Mouse (Mus musculus): ENCODE measurements around the gene Twist1.

DNA sequence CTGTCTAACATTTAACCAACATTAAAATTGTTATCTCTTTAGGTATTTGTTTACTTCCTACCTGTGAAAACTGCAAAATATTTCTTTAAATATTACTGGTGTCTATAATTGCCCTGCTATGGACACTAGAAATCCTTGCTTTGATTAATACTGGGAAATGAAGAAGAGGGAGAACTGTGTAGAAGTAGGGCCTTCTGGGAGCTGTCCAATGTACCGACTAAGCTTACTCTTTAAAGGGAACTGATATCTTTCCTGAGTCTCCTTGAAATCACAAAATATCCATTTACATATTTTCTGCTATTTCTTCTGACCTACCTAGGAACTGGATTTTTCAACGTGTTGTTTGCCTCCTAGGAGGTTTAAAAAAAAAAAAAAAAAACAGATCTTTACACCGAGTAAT, 30.7 kb upstream of the Twist1 start:
- TF ChIP-seq POLR2A (IDR thresholded peaks at IDR 0.05; ENCODE audit: extremely low read depth, insufficient read depth, low read length) (no peak), CTCF (IDR thresholded peaks at IDR 0.05; ENCODE audit: extremely low read depth, insufficient read depth, low read length) (no peak)
